Mouse (Mus musculus) spleen, adult 2 months (tissue): ENCODE measurements at regions not wholly inside any gene's neighbourhood (a gene's known extent, or its start where the extent isn't known, plus 50 kb on each side); places are given as distances from the start of the nearest gene placed in this dataset.
A peak's percentile ranks its signal among the peaks of the same experiment; 100 is the strongest.

Experiments
- DNase-seq, 2 experiments: peaks; one replicate each; pipeline versions ENCODE4 v3.0.0 to v3.0.0-alpha.2; 2012 to 2021; ENCODE audit warnings: low spot score in 2 of 2, low read depth in 1 of 2
- H3K27ac ChIP-seq: fragments of 200-500 bp; 2 replicates; pipeline ENCODE4 v1.5.1; 2012; ENCODE audit warnings: low read length, inconsistent platforms; ENCODE audit not compliant: insufficient read depth
- H3K27me3 ChIP-seq: fragments of 200-500 bp; 2 replicates; pipeline ENCODE4 v1.6.1; 2012; ENCODE audit warnings: mild to moderate bottlenecking, moderate library complexity, low read length, inconsistent platforms; ENCODE audit not compliant: control insufficient read depth, insufficient read depth
- H3K36me3 ChIP-seq: fragments of 200-500 bp; 2 replicates; pipeline ENCODE4 v1.6.1; 2012; ENCODE audit warnings: mild to moderate bottlenecking, low read length, inconsistent platforms; ENCODE audit not compliant: control insufficient read depth, insufficient read depth
- H3K4me1 ChIP-seq: fragments of 200-500 bp; 2 replicates; pipeline ENCODE4 v1.6.1; 2011; ENCODE audit warnings: inconsistent platforms; ENCODE audit not compliant: control insufficient read depth, insufficient read depth, insufficient read length
- H3K4me3 ChIP-seq: fragments of 200-500 bp; 2 replicates; pipeline ENCODE4 v1.5.1; 2011; ENCODE audit warnings: mild to moderate bottlenecking, inconsistent platforms; ENCODE audit not compliant: insufficient read depth, insufficient read length; ENCODE audit errors: extremely low read depth
- CTCF ChIP-seq: fragments of 200-500 bp; IDR thresholded peaks from 2 replicates; pipeline ENCODE4 v1.5.1; 2011; ENCODE audit warnings: mild to moderate bottlenecking, inconsistent platforms; ENCODE audit not compliant: insufficient read depth, insufficient read length, insufficient replicate concordance; ENCODE audit errors: extremely low read depth
- POLR2A ChIP-seq: fragments of 200-500 bp; IDR thresholded peaks from 2 replicates; pipeline ENCODE4 v1.6.1; 2011; ENCODE audit warnings: low read depth, low read length, inconsistent platforms
- WGBS: fragments of 180-500 bp; shearing (Covaris S2); methylation state at CpG from one replicate; pipeline ENCODE4 v1.1.7; 2018; 5-methylcytosine and 5-hydroxymethylcytosine counted together

DNA sequence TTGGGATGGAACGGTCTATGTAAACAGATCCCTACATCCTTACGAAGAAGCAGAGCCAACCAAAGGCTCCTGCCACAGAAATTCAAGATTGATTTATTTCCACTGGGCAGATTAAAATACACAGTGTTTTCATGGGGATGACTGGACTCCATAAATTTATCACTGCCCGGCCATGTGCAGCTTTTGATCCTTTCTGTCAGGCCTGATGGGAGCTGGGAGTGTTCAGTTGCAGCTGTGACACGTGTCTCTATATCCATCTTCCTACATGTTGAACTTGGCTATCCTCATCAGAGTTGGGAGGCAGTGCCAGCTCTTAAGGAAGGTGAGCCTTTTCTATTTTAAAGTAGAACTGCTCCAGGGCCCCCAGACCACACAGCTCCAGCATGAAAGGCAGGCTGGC, 218.9 kb downstream of the Wdr11 start:
- Histone ChIP-seq H3K27ac (no peak overlapping the region), H3K36me3 (no peaks in the 10 kb centered on the region), H3K27me3 (no peaks in the 10 kb centered on the region), H3K4me3 (no peak overlapping the region), H3K4me1 (peaks cover 8% of the 10 kb centered on the region; the same call in 1 of the 2 replicates)
- 92% methylated on average over 4 of the region's 4 CpGs for WGBS
- no peak for DNase-seq
- TF ChIP-seq CTCF, result no peak
- no peak for TF ChIP-seq POLR2A

GRCm38 (mm10) chr7:129814149-129814860, 222.6 kb downstream of the Wdr11 start:
- 18% methylated on average over 6 of the region's 6 CpGs for whole genome bisulfite sequencing
- Histone ChIP-seq H3K4me1 (peaks cover 8% of the 10 kb centered on the region; the same call in 1 of the 2 replicates), H3K27me3 (no peaks in the 10 kb centered on the region), H3K27ac (no peak overlapping the region), H3K36me3 (no peaks in the 10 kb centered on the region), H3K4me3 (no peak overlapping the region)
- peak in 1 of 2 experiments; percentile 18 for DNase-seq
- TF ChIP-seq POLR2A, result no peak
- no peak for TF ChIP-seq CTCF

GRCm38 (mm10) chr7:129818833-129819232, 227.2 kb downstream of the Wdr11 start:
- Histone ChIP-seq H3K4me3 (no peak overlapping the region), H3K27ac (no peak overlapping the region), H3K4me1 (peaks cover 8% of the 10 kb centered on the region; the same call in 1 of the 2 replicates), H3K27me3 (no peaks in the 10 kb centered on the region), H3K36me3 (no peaks in the 10 kb centered on the region)
- no peak for TF ChIP-seq POLR2A
- no peak for TF ChIP-seq CTCF
- no peak for DNase-seq
- 87% methylated on average over 2 of the region's 2 CpGs for WGBS

DNA sequence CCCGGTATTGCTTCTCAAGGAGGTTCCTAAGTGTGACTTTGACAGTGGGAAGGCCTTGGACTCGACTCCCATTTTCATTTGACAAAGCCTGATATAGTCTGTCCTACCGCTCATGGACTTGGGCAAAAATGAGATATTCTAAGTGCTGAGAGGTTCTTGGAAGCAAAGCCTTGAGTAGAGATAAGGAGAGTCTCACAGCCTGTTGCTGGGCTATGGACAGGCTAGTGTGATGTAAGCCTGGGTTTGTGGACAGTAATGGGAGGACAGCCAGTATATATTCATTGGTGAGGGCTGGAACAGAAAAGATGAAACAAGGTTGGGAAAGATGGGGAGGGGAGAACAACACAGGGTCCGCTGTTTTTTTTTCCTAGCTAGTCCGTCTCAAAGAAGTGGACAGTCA, 228.0 kb downstream of the Wdr11 start:
- H3K36me3 ChIP-seq, result no peaks in the 10 kb centered on the region
- 93% methylated on average over 5 of the region's 5 CpGs for WGBS
- H3K4me3 ChIP-seq, result no peak overlapping the region
- no peak overlapping the region for H3K27ac ChIP-seq
- H3K4me1 ChIP-seq, result no peaks in the 10 kb centered on the region
- TF ChIP-seq CTCF (no peak), POLR2A (no peak)
- no peaks in the 10 kb centered on the region for H3K27me3 ChIP-seq
- no peak for DNase-seq

- no peak for DNase-seq
- 64% methylated on average over 1 of the region's 1 CpGs for WGBS
Measured at GRCm38 (mm10) chr7:129828970-129829369, 237.3 kb downstream of the Wdr11 start.

GRCm38 (mm10) chr7:129832830-129833229, 241.2 kb downstream of the Wdr11 start:
- no peak for DNase-seq
- no peaks in the 10 kb centered on the region for H3K36me3 ChIP-seq
- WGBS, result 91% methylated on average over 8 of the region's 8 CpGs
- no peak overlapping the region for H3K4me3 ChIP-seq
- no peak overlapping the region for H3K27ac ChIP-seq
- TF ChIP-seq POLR2A (no peak), CTCF (no peak)
- H3K4me1 ChIP-seq, result no peaks in the 10 kb centered on the region
- no peaks in the 10 kb centered on the region for H3K27me3 ChIP-seq

More at GRCm38 (mm10) chr7:129828970-129829369, 237.3 kb downstream of the Wdr11 start:
- no peak overlapping the region for H3K27ac ChIP-seq
- H3K4me1 ChIP-seq, result no peaks in the 10 kb centered on the region
- no peaks in the 10 kb centered on the region for H3K27me3 ChIP-seq
- TF ChIP-seq POLR2A (no peak), CTCF (no peak)
- H3K36me3 ChIP-seq, result no peaks in the 10 kb centered on the region
- no peak overlapping the region for H3K4me3 ChIP-seq
